14 mouse cellular contexts compared by ENCODE assay signal in genomic region chr3:131070210-131070609, GRCm38 (mm10).
"Had no signal": no experiment of that assay in that cellular context is flagged by ENCODE, and none has a peak within 500 bp of the region (broad histone marks: within the 10 kb centered on the region; RNA-seq: fewer than 3 reads in every experiment).

No protein-coding gene starts in this region.

- H3K4me3 ChIP-seq: left cerebral cortex, adult 2 months; limb, embryonic 12.5 days; liver, embryonic 13.5 days; lung, embryonic 15.5 days; megakaryocyte, embryonic 14.5 days; midbrain, embryonic 15.5 days had no signal

- H3K9me3 ChIP-seq: limb, embryonic 12.5 days; liver, embryonic 13.5 days; lung, embryonic 15.5 days; midbrain, embryonic 15.5 days had no signal

- H3K4me1 ChIP-seq: liver, embryonic 13.5 days; megakaryocyte, embryonic 14.5 days had no signal

- DNase-seq: kidney, adult 8-10 months; kidney, postnatal 25 days; liver; liver, embryonic 13.5 days; liver, postnatal 0 days; lung, postnatal 14 days; thymus, postnatal 14 days had no signal

- ATAC-seq: liver, postnatal 0 days; midbrain, embryonic 15.5 days had no signal

- H3K36me3 ChIP-seq: limb, embryonic 12.5 days; liver, embryonic 13.5 days; lung, embryonic 15.5 days; midbrain, embryonic 15.5 days had no signal

- H3K9ac ChIP-seq: limb, embryonic 12.5 days; liver, embryonic 13.5 days; liver, postnatal 0 days; lung, embryonic 15.5 days; midbrain, embryonic 15.5 days had no signal

- H3K4me2 ChIP-seq: limb, embryonic 12.5 days; liver, embryonic 13.5 days; lung, embryonic 15.5 days; midbrain, embryonic 15.5 days had no signal

- H3K27me3 ChIP-seq: limb, embryonic 12.5 days; liver, embryonic 13.5 days; lung, embryonic 15.5 days; midbrain, embryonic 15.5 days had no signal

- H3K27ac ChIP-seq: left cerebral cortex, adult 2 months; limb, embryonic 12.5 days; liver, embryonic 13.5 days; lung, embryonic 15.5 days; macrophage; midbrain, embryonic 15.5 days; stomach, postnatal 0 days had no signal
